Mouse (Mus musculus) G1E (cell line): ENCODE measurements at regions not wholly inside any gene's neighbourhood (a gene's known extent, or its start where the extent isn't known, plus 50 kb on each side); places are given as distances from the start of the nearest gene placed in this dataset.

Source experiments
- CTCF ChIP-seq: IDR thresholded peaks from 2 replicates; pipeline ENCODE4 v1.5.1; 2012; ENCODE audit warnings: low read depth, low read length, inconsistent platforms, mixed read lengths
- GATA1 ChIP-seq: IDR thresholded peaks from 2 replicates; pipeline ENCODE4 v1.6.1; 2012; ENCODE audit warnings: borderline replicate concordance, low read length, inconsistent platforms, mixed read lengths
- TAL1 ChIP-seq: conservative IDR thresholded peaks from 2 replicates; pipeline ENCODE4 v1.6.1; 2012; ENCODE audit warnings: low read depth, low read length, inconsistent platforms, mixed read lengths

GRCm38 (mm10) chr15:61366276-61366675, 443.5 kb upstream of the A1bg start:
- TF ChIP-seq CTCF (no peak), TAL1 (no peak), GATA1 (no peak)
